Mouse (Mus musculus) MEL (cell line): ENCODE results near the gene Adamts1. TPM values are rescaled to one million over a fixed set of nuclear protein-coding genes. Genes with fewer than 3 reads are reported as not detected.
A peak's percentile ranks its signal among the peaks of the same experiment; 100 is the strongest.

Experiments used
- DNase-seq: peaks from one replicate; pipeline ENCODE4 v3.0.0; 2011; ENCODE audit warnings: low read depth, low spot score
- H3K27ac ChIP-seq: 2 replicates; pipeline ENCODE4 v1.5.1; 2012; ENCODE audit warnings: low read depth, mild to moderate bottlenecking, control low read depth, low read length, moderate library complexity; ENCODE audit not compliant: control insufficient read depth
- H3K27me3 ChIP-seq, 2 experiments: fragments of 150-350 bp in 1 of 2; sonication (generic) in 1 of 2; 2 replicates each; pipeline ENCODE4 v1.6.1; 2012; ENCODE audit warnings: low read length in 2 of 2, mild to moderate bottlenecking in 2 of 2, improper control_type of control experiment in 1 of 2, moderate library complexity in 1 of 2; ENCODE audit not compliant: insufficient read depth in 2 of 2, control insufficient read depth in 1 of 2
- H3K36me3 ChIP-seq, 2 experiments: 2 replicates each; pipeline ENCODE4 v1.6.1; 2012 to 2014; ENCODE audit warnings: low read length in 2 of 2, improper control_type of control experiment in 1 of 2, inconsistent platforms in 1 of 2, mild to moderate bottlenecking in 1 of 2; ENCODE audit not compliant: insufficient read depth in 2 of 2, control insufficient read depth in 1 of 2
- H3K4me1 ChIP-seq, 2 experiments: fragments of 150-350 bp in 1 of 2; sonication (generic) in 1 of 2; 2 replicates each; pipeline ENCODE4 v1.6.1; 2012; ENCODE audit warnings: low read length in 2 of 2, improper control_type of control experiment in 1 of 2, mild to moderate bottlenecking in 1 of 2; ENCODE audit not compliant: insufficient read depth in 2 of 2, control insufficient read depth in 1 of 2
- H3K4me3 ChIP-seq, 2 experiments: fragments of 150-350 bp in 1 of 2; sonication (generic) in 1 of 2; 2 replicates each; pipeline ENCODE4 v1.5.1; 2012; ENCODE audit warnings: low read depth in 2 of 2, low read length in 2 of 2, mild to moderate bottlenecking in 2 of 2, moderate library complexity in 2 of 2, control low read depth in 1 of 2, improper control_type of control experiment in 1 of 2; ENCODE audit not compliant: control insufficient read depth in 1 of 2, insufficient read depth in 1 of 2
- H3K79me2 ChIP-seq: 2 replicates; pipeline ENCODE4 v1.6.1; 2012; ENCODE audit warnings: mild to moderate bottlenecking, low read length, moderate library complexity; ENCODE audit not compliant: control insufficient read depth, poor library complexity, insufficient read depth
- H3K9ac ChIP-seq: 2 replicates; pipeline ENCODE4 v1.6.1; 2012; ENCODE audit warnings: low read depth, mild to moderate bottlenecking, control low read depth, low read length, moderate library complexity; ENCODE audit not compliant: control insufficient read depth, poor library complexity, severe bottlenecking
- H3K9me3 ChIP-seq: fragments of 150-350 bp; sonication (generic); replicated peaks from 2 replicates; pipeline ENCODE4 v1.6.1; 2012; ENCODE audit warnings: mild to moderate bottlenecking, low read length, improper control_type of control experiment, moderate library complexity; ENCODE audit not compliant: insufficient read depth
- CHD1 ChIP-seq: IDR thresholded peaks from 2 replicates; pipeline ENCODE4 v1.6.1; 2012; ENCODE audit warnings: low read depth, mild to moderate bottlenecking, inconsistent platforms, low read length, improper control_type of control experiment
- CTCF ChIP-seq, 3 experiments: IDR thresholded peaks in 2 of 3; conservative IDR thresholded peaks in 1 of 3; 2 replicates each; pipeline ENCODE4 v1.5.1; 2011 to 2012; ENCODE audit warnings: low read length in 3 of 3, low read depth in 2 of 3, mild to moderate bottlenecking in 2 of 3, improper control_type of control experiment in 1 of 3, inconsistent platforms in 1 of 3, mixed read lengths in 1 of 3, moderate library complexity in 1 of 3; ENCODE audit not compliant: control insufficient read depth in 1 of 3, insufficient read depth in 1 of 3, poor library complexity in 1 of 3, severe bottlenecking in 1 of 3
- E2F4 ChIP-seq: IDR thresholded peaks from 2 replicates; pipeline ENCODE4 v1.6.1; 2011; ENCODE audit warnings: low read depth, low read length, improper control_type of control experiment, borderline replicate concordance
- ELF1 ChIP-seq: IDR thresholded peaks from 2 replicates; pipeline ENCODE4 v1.6.1; 2014; ENCODE audit warnings: low read depth, mild to moderate bottlenecking, inconsistent platforms, low read length, improper control_type of control experiment, moderate library complexity
- ETS1 ChIP-seq: IDR thresholded peaks from 2 replicates; pipeline ENCODE4 v1.6.1; 2012; ENCODE audit warnings: low read depth, mild to moderate bottlenecking, inconsistent platforms, low read length, improper control_type of control experiment, moderate library complexity
- GATA1 ChIP-seq: IDR thresholded peaks from 2 replicates; pipeline ENCODE4 v1.6.1; 2011; ENCODE audit warnings: low read depth, low read length, improper control_type of control experiment
- KAT2A ChIP-seq: conservative IDR thresholded peaks from 2 replicates; pipeline ENCODE4 v1.6.1; 2012; ENCODE audit warnings: low read depth, low read length, improper control_type of control experiment, inconsistent platforms
- MAFK ChIP-seq: IDR thresholded peaks from 2 replicates; pipeline ENCODE4 v1.6.1; 2011; ENCODE audit warnings: low read depth, mild to moderate bottlenecking, low read length, improper control_type of control experiment, borderline replicate concordance
- MXI1 ChIP-seq: IDR thresholded peaks from 2 replicates; pipeline ENCODE4 v1.6.1; 2011; ENCODE audit warnings: mild to moderate bottlenecking, low read depth, low read length, improper control_type of control experiment
- MYB ChIP-seq: IDR thresholded peaks from 2 replicates; pipeline ENCODE4 v1.6.1; 2011; ENCODE audit warnings: mild to moderate bottlenecking, low read depth, low read length, improper control_type of control experiment
- NRF1 ChIP-seq: IDR thresholded peaks from 2 replicates; pipeline ENCODE4 v1.6.1; 2014; ENCODE audit warnings: low read depth, mild to moderate bottlenecking, inconsistent platforms, low read length, improper control_type of control experiment, moderate library complexity; ENCODE audit not compliant: poor library complexity, insufficient read depth, severe bottlenecking
- RAD21 ChIP-seq: IDR thresholded peaks from 2 replicates; pipeline ENCODE4 v1.6.1; 2011; ENCODE audit warnings: mild to moderate bottlenecking, low read depth, low read length, improper control_type of control experiment
- SIN3A ChIP-seq: IDR thresholded peaks from 2 replicates; pipeline ENCODE4 v1.6.1; 2012; ENCODE audit warnings: low read length, improper control_type of control experiment, inconsistent platforms
- SMC3 ChIP-seq: IDR thresholded peaks from 2 replicates; pipeline ENCODE4 v1.6.1; 2011; ENCODE audit warnings: low read depth, low read length, improper control_type of control experiment
- TCF12 ChIP-seq: IDR thresholded peaks from 2 replicates; pipeline ENCODE4 v1.6.1; 2014; ENCODE audit warnings: low read depth, mild to moderate bottlenecking, inconsistent platforms, low read length, improper control_type of control experiment, moderate library complexity
- USF2 ChIP-seq, 2 experiments: IDR thresholded peaks; 2 replicates each; pipeline ENCODE4 v1.6.1; 2011 to 2012; ENCODE audit warnings: improper control_type of control experiment in 2 of 2, low read length in 2 of 2, borderline replicate concordance in 1 of 2, inconsistent platforms in 1 of 2, low read depth in 1 of 2, mild to moderate bottlenecking in 1 of 2; ENCODE audit not compliant: insufficient read depth in 1 of 2
- ZC3H11A ChIP-seq: IDR thresholded peaks from 2 replicates; pipeline ENCODE4 v1.6.1; 2012; ENCODE audit warnings: low read depth, mild to moderate bottlenecking, inconsistent platforms, low read length, improper control_type of control experiment
- ZMIZ1 ChIP-seq: IDR thresholded peaks from 2 replicates; pipeline ENCODE4 v1.6.1; 2012; ENCODE audit warnings: low read depth, mild to moderate bottlenecking, inconsistent platforms, low read length, improper control_type of control experiment, moderate library complexity
- ZNF384 ChIP-seq: IDR thresholded peaks from 2 replicates; pipeline ENCODE4 v1.6.1; 2012; ENCODE audit warnings: low read depth, mild to moderate bottlenecking, inconsistent platforms, low read length, improper control_type of control experiment
- polyA plus RNA-seq, 2 experiments: library from polyadenylated mRNA; stranded (reverse) in 1 of 2; unstranded in 1 of 2; fragments of >175 nt in 1 of 2; fragments of >200 nt in 1 of 2; gene quantifications; 2 replicates each; pipeline versions ENCODE4 v1.2.1 to v1.2.4; 2012; ENCODE audit warnings: low replicate concordance in 2 of 2, low read depth in 1 of 2; ENCODE audit not compliant: insufficient read length in 2 of 2, insufficient read depth in 1 of 2, missing spikeins in 1 of 2
- total RNA-seq: library from RNA; depleted of rRNA; stranded (reverse); fragments of 300-350 nt; gene quantifications from 2 replicates; pipeline ENCODE4 v1.2.3, GENCODE M21; 2012

The Adamts1 gene
- total and polyA plus RNA-seq, 3 experiments = not detected

DNA sequence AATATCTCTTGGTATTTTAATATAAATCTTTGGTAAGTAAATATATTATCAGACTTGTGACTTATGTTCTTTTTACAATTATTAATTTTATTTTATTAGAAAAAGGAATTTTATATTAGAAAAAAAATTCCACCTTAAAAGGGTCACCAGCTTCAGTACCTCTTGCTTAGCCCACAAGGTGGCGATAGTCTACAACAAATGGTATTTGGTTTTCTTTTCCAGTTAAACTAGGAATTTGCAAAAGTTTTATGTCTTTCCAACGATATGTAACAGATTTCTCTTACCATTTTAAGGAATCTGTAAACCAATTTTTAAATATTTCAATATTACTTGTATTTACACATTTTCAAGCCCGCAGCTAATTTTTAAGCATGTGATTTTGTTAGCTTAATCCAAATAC, 4.2 kb upstream of the Adamts1 start:
- peak; percentile 78 for TF ChIP-seq SMC3
- peak; percentile 81 for TF ChIP-seq ZC3H11A
- no peak for TF ChIP-seq SIN3A
- no peak for TF ChIP-seq MYB
- TF ChIP-seq KAT2A = no peak
- TF ChIP-seq GATA1 = no peak
- no peak for TF ChIP-seq TCF12
- no peak for TF ChIP-seq MXI1
- TF ChIP-seq NRF1 = no peak
- TF ChIP-seq ZMIZ1 = no peak
- TF ChIP-seq RAD21 = peak; percentile 93
- TF ChIP-seq MAFK = no peak
- no peak for TF ChIP-seq USF2 (IDR thresholded peaks at IDR 0.05; ENCODE audit: borderline replicate concordance in 1 of 2, insufficient read depth in 1 of 2, low read depth in 1 of 2, low read length in 2 of 2)
- no peak for TF ChIP-seq CHD1
- TF ChIP-seq CTCF (IDR thresholded peaks at IDR 0.05 in 2 of 3, conservative IDR thresholded peaks at IDR 0.05 in 1 of 3; ENCODE audit: control insufficient read depth in 1 of 3, insufficient read depth in 1 of 3, low read depth in 2 of 3, low read length in 3 of 3, poor library complexity in 1 of 3, severe bottlenecking in 1 of 3) = peak; percentile 22 to 80 (median 29); a peak in 5 of 6 replicates
- peak; percentile 64 for TF ChIP-seq ZNF384
- TF ChIP-seq ELF1 = no peak
- TF ChIP-seq E2F4 = no peak
- H3K9me3 ChIP-seq = no peaks in the 10 kb centered on the region
- no peaks in the 10 kb centered on the region for H3K79me2 ChIP-seq
- H3K4me3 ChIP-seq = no peak overlapping the region
- no peak overlapping the region for H3K9ac ChIP-seq
- no peaks in the 10 kb centered on the region for H3K36me3 ChIP-seq
- no peaks in the 10 kb centered on the region for H3K27me3 ChIP-seq
- peak; percentile 55 for DNase-seq
- no peaks in the 10 kb centered on the region for H3K4me1 ChIP-seq
- H3K27ac ChIP-seq = no peak overlapping the region

DNA sequence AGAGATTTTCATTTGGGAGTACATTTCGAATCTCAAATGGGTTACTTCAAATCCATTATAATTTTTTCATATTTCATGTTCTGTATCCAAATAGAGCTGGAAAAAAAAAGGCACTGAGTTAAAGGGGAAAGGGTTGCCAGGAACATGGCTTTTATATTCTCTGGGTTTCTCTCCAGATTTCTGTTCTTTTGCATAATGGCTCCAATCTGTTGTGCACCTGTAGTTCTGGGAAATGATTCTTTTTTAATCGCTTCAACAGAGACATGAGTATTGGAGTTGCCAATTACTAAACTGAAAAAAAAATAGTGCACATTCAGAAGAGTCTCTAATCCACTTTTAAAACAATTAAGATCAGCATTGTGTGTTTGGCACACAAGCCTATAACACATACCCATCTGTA, 2.7 kb upstream of the Adamts1 start:
- Histone ChIP-seq H3K27ac (no peak overlapping the region), H3K9ac (no peak overlapping the region), H3K36me3 (no peaks in the 10 kb centered on the region), H3K4me1 (no peaks in the 10 kb centered on the region), H3K79me2 (no peaks in the 10 kb centered on the region), H3K4me3 (no peak overlapping the region), H3K27me3 (no peaks in the 10 kb centered on the region), H3K9me3 (no peaks in the 10 kb centered on the region)
- no peak for DNase-seq
- TF ChIP-seq TCF12 (no peak), RAD21 (no peak), MAFK (no peak), ETS1 (no peak)
